Mouse (Mus musculus): ENCODE measurements at regions not wholly inside any gene's neighbourhood (a gene's known extent, or its start where the extent isn't known, plus 50 kb on each side); places are given as distances from the start of the nearest gene placed in this dataset.

DNA sequence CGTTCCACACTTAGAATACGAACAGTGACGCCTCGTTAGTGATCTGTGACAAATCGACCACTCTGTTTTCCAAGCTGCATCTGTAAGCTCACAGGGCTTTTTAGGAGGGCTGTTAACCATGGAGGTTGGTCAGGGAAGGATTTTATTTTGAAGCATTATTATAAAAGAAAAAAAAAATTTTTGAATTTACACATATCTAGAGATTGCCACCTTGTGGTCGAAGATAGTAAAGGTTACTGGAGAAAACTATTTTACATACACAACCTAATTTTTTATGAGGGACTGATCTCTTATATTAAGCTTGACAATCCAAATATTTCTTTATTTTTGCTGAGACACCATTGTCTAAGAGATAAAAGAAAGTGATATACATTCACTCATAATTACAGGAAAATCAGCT, 937.2 kb downstream of the Sorcs1 start:
- DNase-seq (ENCODE audit: inconsistent age in 2 of 2, low spot score in 1 of 2) = no peak

GRCm38 (mm10) chr19:49739483-49740175, 938.8 kb downstream of the Sorcs1 start:
- peak in 1 of 2 experiments; percentile 18 for DNase-seq (ENCODE audit: inconsistent age in 2 of 2, low spot score in 1 of 2)

- DNase-seq (ENCODE audit: inconsistent age in 2 of 2, low spot score in 1 of 2) = no peak
Observed at GRCm38 (mm10) chr19:49697659-49698058, 980.8 kb downstream of the Sorcs1 start.

DNA sequence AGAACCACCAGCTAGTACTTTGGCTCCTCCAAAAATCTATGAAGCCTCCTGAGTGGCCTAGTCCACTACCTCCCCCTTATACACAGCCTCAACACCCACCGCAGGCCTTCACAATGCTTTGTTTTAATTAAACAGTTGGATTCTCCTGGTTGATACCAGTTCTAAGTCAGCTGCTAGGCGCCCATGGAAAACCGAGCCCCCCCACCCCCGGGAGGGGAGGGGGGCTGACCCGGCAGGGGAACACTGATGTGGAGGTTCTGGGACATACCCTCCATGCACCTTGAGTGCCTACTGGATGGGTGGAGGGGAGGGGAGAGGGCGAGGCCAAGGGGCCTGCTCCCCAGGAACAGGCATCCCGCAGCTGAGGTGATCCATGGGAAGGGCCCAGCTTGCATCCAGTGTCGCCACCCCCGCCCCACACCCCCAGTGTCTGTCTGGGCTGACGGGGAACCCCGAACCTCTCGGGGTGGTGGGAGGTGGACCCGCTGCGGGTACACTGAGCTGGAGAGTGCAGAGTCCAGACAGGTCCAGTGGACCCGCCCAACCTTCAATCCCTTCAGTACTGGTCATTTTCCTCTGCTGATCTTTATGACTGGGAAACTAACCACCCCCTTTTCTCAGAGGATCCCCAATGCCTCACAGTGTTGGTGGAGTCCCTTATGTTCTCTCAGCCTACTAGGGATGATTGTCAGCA, 992.7 kb downstream of the Sorcs1 start:
- DNase-seq (ENCODE audit: inconsistent age in 2 of 2, low spot score in 1 of 2) = no peak

GRCm38 (mm10) chr19:49681204-49681603, 997.2 kb downstream of the Sorcs1 start:
- no peak for DNase-seq (ENCODE audit: inconsistent age in 2 of 2, low spot score in 1 of 2)

DNA sequence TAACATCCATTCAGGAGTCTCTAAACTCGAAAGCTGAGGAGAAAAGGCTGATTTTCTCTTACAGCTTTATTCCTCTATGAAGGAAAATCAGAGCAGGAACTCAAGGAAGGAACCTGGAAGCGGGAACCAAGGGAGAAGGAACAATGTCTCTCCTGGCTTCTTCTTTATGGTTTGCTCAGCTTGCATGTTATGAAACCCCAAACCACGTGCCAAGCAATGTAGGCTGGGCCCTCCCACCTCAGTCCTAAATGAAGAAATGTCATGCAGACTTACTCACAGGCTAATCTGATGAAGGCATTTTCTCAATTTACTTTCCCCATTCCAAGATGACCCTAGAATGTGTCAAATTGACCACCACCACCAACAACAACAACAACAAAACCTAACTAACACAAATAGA, 998.4 kb downstream of the Sorcs1 start:
- DNase-seq (ENCODE audit: inconsistent age in 2 of 2, low spot score in 1 of 2) = no peak

DNA sequence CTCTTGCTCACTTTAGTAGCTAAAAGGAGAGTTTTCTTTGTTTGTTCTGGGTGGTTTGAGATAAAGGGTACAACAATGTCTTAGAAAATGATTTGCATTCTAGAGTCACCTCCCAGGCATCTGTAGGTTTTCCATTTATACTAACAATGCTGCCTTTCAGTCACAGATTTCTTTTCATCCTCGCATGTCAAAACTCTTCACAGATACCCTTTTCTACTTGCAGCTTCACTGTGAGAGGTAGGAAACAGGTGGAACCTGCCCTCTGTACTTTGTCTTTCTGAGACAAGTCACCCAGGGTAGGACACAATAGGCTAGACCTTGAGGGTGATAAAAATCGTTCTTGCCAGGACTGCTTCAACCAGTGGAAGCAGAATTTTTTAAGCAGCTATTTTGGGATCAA, 1002.5 kb downstream of the Sorcs1 start:
- no peak for DNase-seq (ENCODE audit: inconsistent age in 2 of 2, low spot score in 1 of 2)

GRCm38 (mm10) chr19:49629963-49630362, 1048.5 kb downstream of the Sorcs1 start:
- DNase-seq (ENCODE audit: inconsistent age in 2 of 2, low spot score in 1 of 2) = no peak

DNA sequence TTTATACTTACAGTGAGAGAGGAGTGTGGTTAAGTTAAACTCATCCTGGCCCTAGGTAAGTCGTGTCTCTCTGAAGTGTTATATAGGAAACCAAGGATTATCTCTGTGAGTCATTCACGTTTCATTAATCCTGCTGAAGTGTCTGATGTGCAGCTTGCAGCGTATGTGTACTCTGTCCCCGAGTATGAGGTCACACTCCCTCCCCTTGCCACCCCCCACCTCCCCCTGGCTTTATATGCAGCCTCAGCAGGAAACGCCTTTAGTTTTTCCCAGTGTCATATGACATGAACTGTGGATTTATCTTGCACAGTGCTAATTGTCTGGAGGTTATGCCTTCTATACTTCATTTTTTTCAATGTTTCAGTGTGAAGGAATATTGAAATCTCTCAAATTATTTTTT, 1058.5 kb downstream of the Sorcs1 start:
- DNase-seq (ENCODE audit: inconsistent age in 2 of 2, low spot score in 1 of 2) = no peak

DNA sequence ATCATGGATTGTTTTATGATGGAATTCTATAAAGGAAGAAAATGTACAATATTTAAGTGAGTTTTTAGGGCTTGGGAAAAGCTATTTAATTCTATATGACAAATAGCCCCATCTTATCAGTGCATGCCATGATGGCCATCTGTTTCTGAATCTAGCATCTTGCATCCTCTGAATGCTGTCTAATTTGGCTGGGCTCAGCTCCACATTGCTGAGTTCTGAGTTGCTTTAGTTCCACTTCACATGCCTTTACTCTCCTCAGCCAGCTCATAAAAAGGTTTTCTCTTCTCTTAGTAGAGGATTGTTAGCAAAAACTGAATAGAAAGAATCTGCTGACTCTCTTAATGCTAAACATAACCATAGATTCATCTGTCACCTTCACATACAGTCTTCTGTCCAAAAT, 1063.4 kb downstream of the Sorcs1 start:
- no peak for DNase-seq (ENCODE audit: inconsistent age in 2 of 2, low spot score in 1 of 2)

Data from adrenal gland, adult (tissue).